Mouse (Mus musculus) hindbrain, postnatal 0 days (tissue): Measurements from ENCODE around the gene Grcc10. TPM values are rescaled to one million over a fixed set of nuclear protein-coding genes. Genes with fewer than 3 reads are reported as not detected.
A peak's percentile ranks its signal among the peaks of the same experiment; 100 is the strongest.

Experiments used
- ATAC-seq: fragments of 200-750 bp; cut with Nextera tagmentation; 2 replicates; pipeline ENCODE4 v1.8.0; 2017; ENCODE audit warnings: mild to moderate bottlenecking, moderate TSS enrichment, moderate library complexity
- DNase-seq: peaks from one replicate; pipeline ENCODE4 v3.0.0-alpha.2; 2015; ENCODE audit warnings: low spot score
- H3K27ac ChIP-seq: fragments of 300-500 bp; sonication (generic); 2 replicates; pipeline ENCODE4 v1.5.1; 2014; ENCODE audit warnings: mild to moderate bottlenecking
- H3K27me3 ChIP-seq: fragments of 300-500 bp; sonication (generic); 2 replicates; pipeline ENCODE4 v1.6.1; 2014; ENCODE audit warnings: low read length, mixed read lengths; ENCODE audit not compliant: insufficient read depth
- H3K36me3 ChIP-seq: fragments of 300-500 bp; sonication (generic); 2 replicates; pipeline ENCODE4 v1.6.1; 2014; ENCODE audit warnings: low read length, mixed read lengths; ENCODE audit not compliant: insufficient read depth
- H3K4me1 ChIP-seq: fragments of 300-500 bp; sonication (generic); 2 replicates; pipeline ENCODE4 v1.6.1; 2014; ENCODE audit warnings: antibody characterized with exemption, low read length, mixed read lengths; ENCODE audit not compliant: insufficient read depth
- H3K4me2 ChIP-seq: fragments of 300-500 bp; sonication (generic); 2 replicates; pipeline ENCODE4 v1.6.1; 2014; ENCODE audit warnings: low read depth, mild to moderate bottlenecking, low read length, moderate library complexity, mixed read lengths
- H3K4me3 ChIP-seq: fragments of 300-500 bp; sonication (generic); 2 replicates; pipeline ENCODE4 v1.5.1; 2014; ENCODE audit warnings: low read length
- H3K9ac ChIP-seq: fragments of 300-500 bp; sonication (generic); replicated peaks from 2 replicates; pipeline ENCODE4 v1.6.1; 2014; ENCODE audit warnings: mild to moderate bottlenecking, low read length, moderate library complexity, mixed read lengths
- H3K9me3 ChIP-seq: fragments of 300-500 bp; sonication (generic); 2 replicates; pipeline ENCODE4 v1.6.1; 2016; ENCODE audit warnings: low read length, mixed read lengths
- CTCF ChIP-seq: IDR thresholded peaks from 2 replicates; pipeline ENCODE4 v1.5.1; 2016; ENCODE audit warnings: antibody characterized with exemption, control low read depth, low read depth
- WGBS: fragments of 180-500 bp; shearing (Covaris S2); extraction: QIAGEN DNeasy Blood & Tissue Kit; methylation state at CpG from one replicate; pipeline ENCODE4 v1.1.7; 2014; 5-methylcytosine and 5-hydroxymethylcytosine counted together
- polyA plus RNA-seq: library from polyadenylated mRNA; unstranded; fragments of >200 nt; fragmentation: Nextera tagmentation; extraction: Ambion mirVana; gene quantifications from 2 replicates; pipeline ENCODE4 v1.2.1, GENCODE M21; 2015
- total RNA-seq: library from RNA; depleted of rRNA; stranded (reverse); fragments of >200 nt; gene quantifications from 2 replicates; pipeline ENCODE4 v1.2.3, GENCODE M21; 2014

Gene Grcc10
- total and polyA plus RNA-seq, 2 experiments from 2014 or later, result 212 to 643 TPM

- no peak overlapping the region for H3K27ac ChIP-seq
- DNase-seq (no peak), ATAC-seq (no peak)
- 90% methylated on average over 7 of the region's 7 CpGs for whole genome bisulfite sequencing
- no peak for TF ChIP-seq CTCF
- no peaks in the 10 kb centered on the region for H3K9me3 ChIP-seq
- H3K27me3 ChIP-seq, result no peaks in the 10 kb centered on the region
- H3K36me3 ChIP-seq, result no peaks in the 10 kb centered on the region
- no peak overlapping the region for H3K4me3 ChIP-seq
- H3K4me1 ChIP-seq, result 0 out of 2 replicates have a peak, but pooled peaks cover 9% of the 10 kb centered on the region
- H3K9ac ChIP-seq, result no peak overlapping the region
- H3K4me2 ChIP-seq, result no peak overlapping the region
Measured at GRCm38 (mm10) chr6:124780917-124781316, 39.7 kb upstream of the Grcc10 start.

GRCm38 (mm10) chr6:124779984-124780416 is 38.8 kb upstream of the Grcc10 start:
- DNase-seq (no peak), ATAC-seq (peak; percentile 31; the same call in 1 of the 2 replicates)
- peak overlapping the region; percentile 37; the same call in 1 of the 2 replicates for H3K9ac ChIP-seq
- whole genome bisulfite sequencing, result 5% methylated on average over 10 of the region's 10 CpGs
- no peaks in the 10 kb centered on the region for H3K36me3 ChIP-seq
- H3K9me3 ChIP-seq, result no peaks in the 10 kb centered on the region
- H3K27ac ChIP-seq, result no peak overlapping the region
- H3K4me2 ChIP-seq, result peak overlapping the region; percentile 76
- TF ChIP-seq CTCF, result peak; percentile 44
- H3K27me3 ChIP-seq, result no peaks in the 10 kb centered on the region
- H3K4me1 ChIP-seq, result 0 out of 2 replicates have a peak, but pooled peaks cover 9% of the 10 kb centered on the region
- H3K4me3 ChIP-seq, result peak overlapping the region; percentile 31

GRCm38 (mm10) chr6:124779222-124779983 is 38.2 kb upstream of the Grcc10 start, which contains the start of gene Lrrc23:
TSS of gene Lrrc23 (minus strand) at chr6:124779727.
- Histone ChIP-seq H3K9me3 (no peaks in the 10 kb centered on the region), H3K4me3 (peak within 1 kb of the TSS; percentile 31), H3K36me3 (no peaks in the 10 kb centered on the region), H3K4me2 (peak within 1 kb of the TSS; percentile 76), H3K9ac (peak within 1 kb of the TSS; percentile 37; the same call in 1 of the 2 replicates), H3K27me3 (no peaks in the 10 kb centered on the region), H3K27ac (peak within 1 kb of the TSS; percentile 41; the same call in 1 of the 2 replicates), H3K4me1 (0 out of 2 replicates have a peak, but pooled peaks cover 9% of the 10 kb centered on the region)
- ATAC-seq, result peak; percentile 82
- TF ChIP-seq CTCF, result no peak
- WGBS, result 1% methylated on average over 23 of the region's 23 CpGs
- DNase-seq, result peak; percentile 82

GRCm38 (mm10) chr6:124770511-124770910 is 29.3 kb upstream of the Grcc10 start:
- 88% methylated on average over 15 of the region's 15 CpGs for WGBS
- no peak for TF ChIP-seq CTCF
- H3K9me3 ChIP-seq, result no peaks in the 10 kb centered on the region
- H3K9ac ChIP-seq, result peak overlapping the region; percentile 74; the same call in 1 of the 2 replicates
- H3K36me3 ChIP-seq, result no peaks in the 10 kb centered on the region
- ATAC-seq (no peak), DNase-seq (no peak)
- H3K27ac ChIP-seq, result no peak overlapping the region
- peaks cover 19% of the 10 kb centered on the region for H3K4me1 ChIP-seq
- no peak overlapping the region for H3K4me3 ChIP-seq
- peak overlapping the region; percentile 75; the same call in 1 of the 2 replicates for H3K4me2 ChIP-seq
- H3K27me3 ChIP-seq, result no peaks in the 10 kb centered on the region

GRCm38 (mm10) chr6:124770013-124770412 is 28.8 kb upstream of the Grcc10 start:
- Histone ChIP-seq H3K4me1 (peaks cover 19% of the 10 kb centered on the region), H3K9me3 (no peaks in the 10 kb centered on the region), H3K4me2 (peak overlapping the region; percentile 75), H3K27ac (peak overlapping the region; percentile 78; the same call in 1 of the 2 replicates), H3K4me3 (peak overlapping the region; percentile 59), H3K27me3 (no peaks in the 10 kb centered on the region), H3K36me3 (no peaks in the 10 kb centered on the region), H3K9ac (peak overlapping the region; percentile 74)
- DNase-seq (no peak), ATAC-seq (no peak)
- TF ChIP-seq CTCF, result no peak
- WGBS, result 57% methylated on average over 7 of the region's 7 CpGs

GRCm38 (mm10) chr6:124769101-124769765 is 28.1 kb upstream of the Grcc10 start, which contains the start of gene Eno2:
TSS of gene Eno2 (minus strand) at chr6:124769673.
- Histone ChIP-seq H3K4me1 (peaks cover 19% of the 10 kb centered on the region), H3K9ac (peak within 1 kb of the TSS; percentile 74), H3K4me3 (peak within 1 kb of the TSS; percentile 59), H3K27ac (peak within 1 kb of the TSS; percentile 78), H3K9me3 (no peaks in the 10 kb centered on the region), H3K27me3 (no peaks in the 10 kb centered on the region), H3K4me2 (peak within 1 kb of the TSS; percentile 75), H3K36me3 (no peaks in the 10 kb centered on the region)
- TF ChIP-seq CTCF, result no peak
- DNase-seq, result peak; percentile 84
- under 1% methylated on average over 48 of the region's 54 CpGs for WGBS
- peak; percentile 86 for ATAC-seq
